Mouse (Mus musculus) limb, embryonic 11.5 days (tissue): Measurements from ENCODE around the gene Gm49321. TPM values are rescaled to one million over a fixed set of nuclear protein-coding genes. Genes with fewer than 3 reads are reported as not detected.

ENCODE experiments used
- ATAC-seq: fragments of 200-750 bp; cut with Nextera tagmentation; 2 replicates; pipeline ENCODE4 v1.8.0; 2017; ENCODE audit warnings: low read depth; ENCODE audit not compliant: insufficient number of reproducible peaks, low FRiP score, low TSS enrichment
- DNase-seq: peaks from one replicate; pipeline ENCODE4 v3.0.0-alpha.2; 2015; ENCODE audit warnings: low spot score
- H3K27ac ChIP-seq: fragments of 300-500 bp; sonication (generic); replicated peaks from 2 replicates; pipeline ENCODE4 v1.5.1; 2014; ENCODE audit warnings: low read depth, mild to moderate bottlenecking, low read length
- H3K27me3 ChIP-seq: fragments of 300-500 bp; sonication (generic); 2 replicates; pipeline ENCODE4 v1.6.1; 2014; ENCODE audit warnings: mild to moderate bottlenecking, low read length, mixed read lengths; ENCODE audit not compliant: control insufficient read depth, insufficient read depth
- H3K36me3 ChIP-seq: fragments of 300-500 bp; sonication (generic); 2 replicates; pipeline ENCODE4 v1.6.1; 2014; ENCODE audit warnings: mild to moderate bottlenecking, low read length, moderate library complexity, mixed read lengths; ENCODE audit not compliant: control insufficient read depth, insufficient read depth
- H3K4me1 ChIP-seq: fragments of 300-500 bp; sonication (generic); 2 replicates; pipeline ENCODE4 v1.6.1; 2014; ENCODE audit warnings: low read length, mixed read lengths; ENCODE audit not compliant: control insufficient read depth, insufficient read depth
- H3K4me2 ChIP-seq: fragments of 300-500 bp; sonication (generic); 2 replicates; pipeline ENCODE4 v1.6.1; 2014; ENCODE audit warnings: low read depth, mild to moderate bottlenecking, moderate library complexity; ENCODE audit not compliant: severe bottlenecking
- H3K4me3 ChIP-seq: fragments of 300-500 bp; sonication (generic); 2 replicates; pipeline ENCODE4 v1.5.1; 2014; ENCODE audit warnings: low read depth, low read length
- H3K9ac ChIP-seq: fragments of 300-500 bp; sonication (generic); 2 replicates; pipeline ENCODE4 v1.6.1; 2014; ENCODE audit warnings: mild to moderate bottlenecking, low read length
- H3K9me3 ChIP-seq: fragments of 300-500 bp; sonication (generic); 2 replicates; pipeline ENCODE4 v1.6.1; 2016; ENCODE audit warnings: low read length; ENCODE audit not compliant: control insufficient read depth
- WGBS: fragments of 180-500 bp; shearing (Covaris S2); extraction: QIAGEN DNeasy Blood & Tissue Kit; methylation state at CpG from one replicate; pipeline ENCODE4 v1.1.7; 2014; 5-methylcytosine and 5-hydroxymethylcytosine counted together
- polyA plus RNA-seq: library from polyadenylated mRNA; unstranded; fragments of >200 nt; fragmentation: Nextera tagmentation; extraction: Ambion mirVana; gene quantifications from 2 replicates; pipeline ENCODE4 v1.2.1, GENCODE M21; 2014

The Gm49321 gene
- polyA plus RNA-seq, 1 experiment from 2014 or later: 13.5 TPM

- no peak for ATAC-seq
Measured at GRCm38 (mm10) chr12:73930266-73930665, 7.2 kb upstream of the Gm49321 start.

GRCm38 (mm10) chr12:73931274-73931673, 6.2 kb upstream of the Gm49321 start:
- 59% methylated on average over 5 of the region's 5 CpGs for WGBS
- DNase-seq: peak; percentile 44
- Histone ChIP-seq H3K4me2 (no peak overlapping the region), H3K9me3 (no peaks in the 10 kb centered on the region), H3K27me3 (no peaks in the 10 kb centered on the region), H3K4me3 (no peak overlapping the region), H3K9ac (no peak overlapping the region), H3K4me1 (no peaks in the 10 kb centered on the region), H3K27ac (no peak overlapping the region), H3K36me3 (peaks cover 7% of the 10 kb centered on the region; the same call in 1 of the 2 replicates)
- no peak for ATAC-seq

More at GRCm38 (mm10) chr12:73930266-73930665, 7.2 kb upstream of the Gm49321 start:
- H3K4me3 ChIP-seq: no peak overlapping the region
- H3K27ac ChIP-seq: no peak overlapping the region
- peaks cover 7% of the 10 kb centered on the region; the same call in 1 of the 2 replicates for H3K36me3 ChIP-seq
- no peak for DNase-seq
- H3K4me1 ChIP-seq: no peaks in the 10 kb centered on the region
- no peaks in the 10 kb centered on the region for H3K9me3 ChIP-seq
- no peaks in the 10 kb centered on the region for H3K27me3 ChIP-seq
- WGBS: 91% methylated on average over 3 of the region's 3 CpGs
- H3K4me2 ChIP-seq: no peak overlapping the region
- H3K9ac ChIP-seq: no peak overlapping the region

GRCm38 (mm10) chr12:73934528-73934927, 2.9 kb upstream of the Gm49321 start:
- peaks cover 11% of the 10 kb centered on the region for H3K36me3 ChIP-seq
- 79% methylated on average over 2 of the region's 2 CpGs for WGBS
- no peak for DNase-seq
- H3K9me3 ChIP-seq: no peaks in the 10 kb centered on the region
- H3K9ac ChIP-seq: no peak overlapping the region
- no peak overlapping the region for H3K4me2 ChIP-seq
- no peaks in the 10 kb centered on the region for H3K27me3 ChIP-seq
- no peak for ATAC-seq
- no peaks in the 10 kb centered on the region for H3K4me1 ChIP-seq
- no peak overlapping the region for H3K4me3 ChIP-seq
- no peak overlapping the region for H3K27ac ChIP-seq

- H3K27me3 ChIP-seq: no peaks in the 10 kb centered on the region
- peaks cover 11% of the 10 kb centered on the region for H3K36me3 ChIP-seq
- H3K4me2 ChIP-seq: no peak overlapping the region
- DNase-seq (no peak), ATAC-seq (no peak)
- H3K4me1 ChIP-seq: no peaks in the 10 kb centered on the region
- H3K4me3 ChIP-seq: no peak overlapping the region
- H3K9me3 ChIP-seq: no peaks in the 10 kb centered on the region
- no peak overlapping the region for H3K27ac ChIP-seq
- WGBS: 93% methylated on average over 6 of the region's 6 CpGs
- no peak overlapping the region for H3K9ac ChIP-seq
Measured at GRCm38 (mm10) chr12:73939542-73939941, 2.1 kb downstream of the Gm49321 start.

GRCm38 (mm10) chr12:73948415-73948814, 11.0 kb downstream of the Gm49321 start:
- WGBS: 92% methylated on average over 4 of the region's 4 CpGs
- H3K9ac ChIP-seq: no peak overlapping the region
- H3K27me3 ChIP-seq: peaks cover 3% of the 10 kb centered on the region; the same call in 1 of the 2 replicates
- no peak overlapping the region for H3K4me2 ChIP-seq
- DNase-seq (no peak), ATAC-seq (no peak)
- H3K4me3 ChIP-seq: no peak overlapping the region
- H3K36me3 ChIP-seq: peaks cover 6% of the 10 kb centered on the region; the same call in 1 of the 2 replicates
- H3K4me1 ChIP-seq: 0 out of 2 replicates have a peak, but pooled peaks cover 4% of the 10 kb centered on the region
- H3K27ac ChIP-seq: no peak overlapping the region
- no peaks in the 10 kb centered on the region for H3K9me3 ChIP-seq

GRCm38 (mm10) chr12:73949318-73950058, 12.0 kb downstream of the Gm49321 start:
- peak overlapping the region; percentile 65 for H3K4me2 ChIP-seq
- DNase-seq (peak; percentile 61), ATAC-seq (peak; percentile 79; the same call in 1 of the 2 replicates)
- WGBS: 8% methylated on average over 46 of the region's 46 CpGs
- H3K36me3 ChIP-seq: peaks cover 4% of the 10 kb centered on the region; the same call in 1 of the 2 replicates
- H3K4me3 ChIP-seq: peak overlapping the region; percentile 24; the same call in 1 of the 2 replicates
- H3K27ac ChIP-seq: no peak overlapping the region
- no peaks in the 10 kb centered on the region for H3K9me3 ChIP-seq
- peaks cover 3% of the 10 kb centered on the region; the same call in 1 of the 2 replicates for H3K27me3 ChIP-seq
- H3K4me1 ChIP-seq: 0 out of 2 replicates have a peak, but pooled peaks cover 4% of the 10 kb centered on the region
- H3K9ac ChIP-seq: 0 out of 2 replicates have a peak overlapping the region, but pooled peaks have one; percentile 22

- H3K9me3 ChIP-seq: no peaks in the 10 kb centered on the region
- peak overlapping the region; percentile 36; the same call in 1 of the 2 replicates for H3K4me2 ChIP-seq
- H3K9ac ChIP-seq: no peak overlapping the region
- H3K27ac ChIP-seq: no peak overlapping the region
- peak; percentile 66 for DNase-seq
- ATAC-seq: no peak
- no peaks in the 10 kb centered on the region for H3K36me3 ChIP-seq
- 13% methylated on average over 15 of the region's 15 CpGs for WGBS
- 0 out of 2 replicates have a peak, but pooled peaks cover 4% of the 10 kb centered on the region for H3K4me1 ChIP-seq
- H3K4me3 ChIP-seq: peak overlapping the region; percentile 12; the same call in 1 of the 2 replicates
- H3K27me3 ChIP-seq: peaks cover 3% of the 10 kb centered on the region; the same call in 1 of the 2 replicates
Measured at GRCm38 (mm10) chr12:73952879-73953278, 15.4 kb downstream of the Gm49321 start.

- Histone ChIP-seq H3K4me2 (peak overlapping the region; percentile 36; the same call in 1 of the 2 replicates), H3K27ac (no peak overlapping the region), H3K9ac (no peak overlapping the region), H3K4me1 (0 out of 2 replicates have a peak, but pooled peaks cover 4% of the 10 kb centered on the region), H3K9me3 (no peaks in the 10 kb centered on the region), H3K27me3 (peaks cover 3% of the 10 kb centered on the region; the same call in 1 of the 2 replicates), H3K36me3 (no peaks in the 10 kb centered on the region), H3K4me3 (no peak overlapping the region)
- DNase-seq (no peak), ATAC-seq (no peak)
- WGBS: 52% methylated on average over 14 of the region's 14 CpGs
Measured at GRCm38 (mm10) chr12:73953420-73954186, 16.1 kb downstream of the Gm49321 start.
